Mouse (Mus musculus) MEL (cell line): Measurements from ENCODE around the gene Myo9b. TPM values are rescaled to one million over a fixed set of nuclear protein-coding genes. Genes with fewer than 3 reads are reported as not detected.

Source experiments
- DNase-seq: peaks from one replicate; pipeline ENCODE4 v3.0.0; 2011; ENCODE audit warnings: low read depth, low spot score
- H3K27ac ChIP-seq: 2 replicates; pipeline ENCODE4 v1.5.1; 2012; ENCODE audit warnings: low read depth, mild to moderate bottlenecking, control low read depth, low read length, moderate library complexity; ENCODE audit not compliant: control insufficient read depth
- H3K27me3 ChIP-seq, 2 experiments: fragments of 150-350 bp in 1 of 2; sonication (generic) in 1 of 2; 2 replicates each; pipeline ENCODE4 v1.6.1; 2012; ENCODE audit warnings: low read length in 2 of 2, mild to moderate bottlenecking in 2 of 2, improper control_type of control experiment in 1 of 2, moderate library complexity in 1 of 2; ENCODE audit not compliant: insufficient read depth in 2 of 2, control insufficient read depth in 1 of 2
- H3K36me3 ChIP-seq, 2 experiments: 2 replicates each; pipeline ENCODE4 v1.6.1; 2012 to 2014; ENCODE audit warnings: low read length in 2 of 2, improper control_type of control experiment in 1 of 2, inconsistent platforms in 1 of 2, mild to moderate bottlenecking in 1 of 2; ENCODE audit not compliant: insufficient read depth in 2 of 2, control insufficient read depth in 1 of 2
- H3K4me1 ChIP-seq, 2 experiments: fragments of 150-350 bp in 1 of 2; sonication (generic) in 1 of 2; 2 replicates each; pipeline ENCODE4 v1.6.1; 2012; ENCODE audit warnings: low read length in 2 of 2, improper control_type of control experiment in 1 of 2, mild to moderate bottlenecking in 1 of 2; ENCODE audit not compliant: insufficient read depth in 2 of 2, control insufficient read depth in 1 of 2
- H3K4me3 ChIP-seq, 2 experiments: fragments of 150-350 bp in 1 of 2; sonication (generic) in 1 of 2; 2 replicates each; pipeline ENCODE4 v1.5.1; 2012; ENCODE audit warnings: low read depth in 2 of 2, low read length in 2 of 2, mild to moderate bottlenecking in 2 of 2, moderate library complexity in 2 of 2, control low read depth in 1 of 2, improper control_type of control experiment in 1 of 2; ENCODE audit not compliant: control insufficient read depth in 1 of 2, insufficient read depth in 1 of 2
- H3K79me2 ChIP-seq: 2 replicates; pipeline ENCODE4 v1.6.1; 2012; ENCODE audit warnings: mild to moderate bottlenecking, low read length, moderate library complexity; ENCODE audit not compliant: control insufficient read depth, poor library complexity, insufficient read depth
- H3K9ac ChIP-seq: 2 replicates; pipeline ENCODE4 v1.6.1; 2012; ENCODE audit warnings: low read depth, mild to moderate bottlenecking, control low read depth, low read length, moderate library complexity; ENCODE audit not compliant: control insufficient read depth, poor library complexity, severe bottlenecking
- H3K9me3 ChIP-seq: fragments of 150-350 bp; sonication (generic); replicated peaks from 2 replicates; pipeline ENCODE4 v1.6.1; 2012; ENCODE audit warnings: mild to moderate bottlenecking, low read length, improper control_type of control experiment, moderate library complexity; ENCODE audit not compliant: insufficient read depth
- CTCF ChIP-seq, 3 experiments: IDR thresholded peaks in 2 of 3; conservative IDR thresholded peaks in 1 of 3; 2 replicates each; pipeline ENCODE4 v1.5.1; 2011 to 2012; ENCODE audit warnings: low read length in 3 of 3, low read depth in 2 of 3, mild to moderate bottlenecking in 2 of 3, improper control_type of control experiment in 1 of 3, inconsistent platforms in 1 of 3, mixed read lengths in 1 of 3, moderate library complexity in 1 of 3; ENCODE audit not compliant: control insufficient read depth in 1 of 3, insufficient read depth in 1 of 3, poor library complexity in 1 of 3, severe bottlenecking in 1 of 3
- EP300 ChIP-seq, 2 experiments: IDR thresholded peaks; 2 replicates each; pipeline ENCODE4 v1.6.1; 2011; ENCODE audit warnings: improper control_type of control experiment in 2 of 2, low read length in 2 of 2, low read depth in 1 of 2, mild to moderate bottlenecking in 1 of 2
- ETS1 ChIP-seq: IDR thresholded peaks from 2 replicates; pipeline ENCODE4 v1.6.1; 2012; ENCODE audit warnings: low read depth, mild to moderate bottlenecking, inconsistent platforms, low read length, improper control_type of control experiment, moderate library complexity
- JUND ChIP-seq: IDR thresholded peaks from 2 replicates; pipeline ENCODE4 v1.6.1; 2011; ENCODE audit warnings: low read depth, mild to moderate bottlenecking, improper control_type of control experiment, low read length
- KAT2A ChIP-seq: conservative IDR thresholded peaks from 2 replicates; pipeline ENCODE4 v1.6.1; 2012; ENCODE audit warnings: low read depth, low read length, improper control_type of control experiment, inconsistent platforms
- MAFK ChIP-seq: IDR thresholded peaks from 2 replicates; pipeline ENCODE4 v1.6.1; 2011; ENCODE audit warnings: low read depth, mild to moderate bottlenecking, low read length, improper control_type of control experiment, borderline replicate concordance
- MAZ ChIP-seq: IDR thresholded peaks from 2 replicates; pipeline ENCODE4 v1.6.1; 2012; ENCODE audit warnings: low read depth, mild to moderate bottlenecking, inconsistent platforms, low read length, improper control_type of control experiment
- MEF2A ChIP-seq: IDR thresholded peaks from 2 replicates; pipeline ENCODE4 v1.6.1; 2014; ENCODE audit warnings: low read depth, mild to moderate bottlenecking, inconsistent platforms, low read length, improper control_type of control experiment; ENCODE audit not compliant: poor library complexity, insufficient replicate concordance, severe bottlenecking; ENCODE audit errors: extremely low read depth
- MYB ChIP-seq: IDR thresholded peaks from 2 replicates; pipeline ENCODE4 v1.6.1; 2011; ENCODE audit warnings: mild to moderate bottlenecking, low read depth, low read length, improper control_type of control experiment
- POLR2AphosphoS2 ChIP-seq: IDR thresholded peaks from 2 replicates; pipeline ENCODE4 v1.6.1; 2011; ENCODE audit warnings: low read length, improper control_type of control experiment
- RCOR1 ChIP-seq: IDR thresholded peaks from 2 replicates; pipeline ENCODE4 v1.6.1; 2012; ENCODE audit warnings: low read depth, mild to moderate bottlenecking, inconsistent platforms, low read length, improper control_type of control experiment
- TBP ChIP-seq: IDR thresholded peaks from 2 replicates; pipeline ENCODE4 v1.8.0; 2011; ENCODE audit warnings: low read depth, low read length, improper control_type of control experiment
- TCF12 ChIP-seq: IDR thresholded peaks from 2 replicates; pipeline ENCODE4 v1.6.1; 2014; ENCODE audit warnings: low read depth, mild to moderate bottlenecking, inconsistent platforms, low read length, improper control_type of control experiment, moderate library complexity
- UBTF ChIP-seq: IDR thresholded peaks from 2 replicates; pipeline ENCODE4 v1.6.1; 2012; ENCODE audit warnings: low read depth, mild to moderate bottlenecking, inconsistent platforms, low read length, improper control_type of control experiment, moderate library complexity, borderline replicate concordance; ENCODE audit not compliant: insufficient read depth
- ZMIZ1 ChIP-seq: IDR thresholded peaks from 2 replicates; pipeline ENCODE4 v1.6.1; 2012; ENCODE audit warnings: low read depth, mild to moderate bottlenecking, inconsistent platforms, low read length, improper control_type of control experiment, moderate library complexity
- polyA plus RNA-seq, 2 experiments: library from polyadenylated mRNA; stranded (reverse) in 1 of 2; unstranded in 1 of 2; fragments of >175 nt in 1 of 2; fragments of >200 nt in 1 of 2; gene quantifications; 2 replicates each; pipeline versions ENCODE4 v1.2.1 to v1.2.4; 2012; ENCODE audit warnings: low replicate concordance in 2 of 2, low read depth in 1 of 2; ENCODE audit not compliant: insufficient read length in 2 of 2, insufficient read depth in 1 of 2, missing spikeins in 1 of 2
- total RNA-seq: library from RNA; depleted of rRNA; stranded (reverse); fragments of 300-350 nt; gene quantifications from 2 replicates; pipeline ENCODE4 v1.2.3, GENCODE M21; 2012

The Myo9b gene
- total and polyA plus RNA-seq, 3 experiments = 35.8 to 54.8 (median 52.3) TPM

GRCm38 (mm10) chr8:71307371-71307770 is 34.9 kb downstream of the Myo9b start:
- peak; percentile 24 for DNase-seq
- Histone ChIP-seq H3K27ac (no peak overlapping the region), H3K4me1 (peaks cover under 1 to 2% of the 10 kb centered on the region in 2 experiments; a peak in 3 of 4 replicates), H3K36me3 (peaks cover 2 to 5% of the 10 kb centered on the region in 2 experiments; a peak in 3 of 4 replicates), H3K4me3 (no peak overlapping the region), H3K9ac (no peak overlapping the region), H3K9me3 (no peaks in the 10 kb centered on the region), H3K27me3 (no peaks in the 10 kb centered on the region), H3K79me2 (peaks cover 3% of the 10 kb centered on the region)
- TF ChIP-seq EP300 (IDR thresholded peaks at IDR 0.05; ENCODE audit: low read depth in 1 of 2, low read length in 2 of 2) = peak in 1 of 2 experiments; percentile 50; a peak in 1 of 4 replicates
- no peak for TF ChIP-seq UBTF
- TF ChIP-seq MEF2A = no peak
- no peak for TF ChIP-seq MAZ
- TF ChIP-seq TCF12 = peak; percentile 56; the same call in 1 of the 2 replicates
- TF ChIP-seq KAT2A = no peak
- TF ChIP-seq MYB = no peak
- no peak for TF ChIP-seq JUND
- peak; percentile 88; the same call in 1 of the 2 replicates for TF ChIP-seq RCOR1

DNA sequence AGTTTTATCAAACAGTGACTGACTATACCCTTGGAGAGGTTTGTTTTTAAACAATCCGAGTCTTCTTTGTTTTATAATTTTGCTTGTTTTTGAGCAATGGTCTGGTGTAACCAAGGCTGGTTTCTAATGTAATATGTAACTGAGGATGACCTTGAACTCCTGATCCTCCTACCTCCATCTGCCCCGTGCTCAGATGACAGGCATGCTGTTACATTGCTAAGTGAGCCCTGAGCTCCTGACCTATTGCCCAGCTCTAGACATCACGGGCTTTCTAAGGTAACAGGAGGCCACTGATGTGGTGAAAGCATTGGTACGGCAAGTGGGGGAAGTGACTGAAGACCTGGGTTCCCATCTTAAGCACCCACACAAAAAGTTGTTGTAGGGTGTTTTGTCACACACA is 35.4 kb downstream of the Myo9b start:
- no peaks in the 10 kb centered on the region for H3K27me3 ChIP-seq
- peaks cover 5% of the 10 kb centered on the region for H3K79me2 ChIP-seq
- H3K9me3 ChIP-seq = no peaks in the 10 kb centered on the region
- H3K4me3 ChIP-seq = no peak overlapping the region
- TF ChIP-seq POLR2AphosphoS2 = no peak
- TF ChIP-seq MAFK = no peak
- no peak for TF ChIP-seq CTCF (IDR thresholded peaks at IDR 0.05 in 2 of 3, conservative IDR thresholded peaks at IDR 0.05 in 1 of 3; ENCODE audit: control insufficient read depth in 1 of 3, insufficient read depth in 1 of 3, low read depth in 2 of 3, low read length in 3 of 3, poor library complexity in 1 of 3, severe bottlenecking in 1 of 3)
- TF ChIP-seq JUND = no peak
- no peak for TF ChIP-seq TBP
- no peak for TF ChIP-seq ETS1
- TF ChIP-seq ZMIZ1 = no peak
- TF ChIP-seq MAZ = no peak
- TF ChIP-seq, all 39 proteins: peak for 0
- no peak overlapping the region for H3K27ac ChIP-seq
- H3K4me1 ChIP-seq = peaks cover 2 to 5% of the 10 kb centered on the region in 2 experiments; a peak in 2 of 4 replicates
- H3K9ac ChIP-seq = no peak overlapping the region
- peaks cover under 1 to 2% of the 10 kb centered on the region in 2 experiments; a peak in 3 of 4 replicates for H3K36me3 ChIP-seq
- no peak for DNase-seq
